Mouse (Mus musculus) cerebellum, adult (tissue): ENCODE data around the gene Prcd.

Source experiments
- ATAC-seq: cut with Nextera tagmentation; 2 replicates; pipeline ENCODE4 v1.9.2; 2017; ENCODE audit warnings: mild to moderate bottlenecking, moderate library complexity, mixed read lengths; ENCODE audit not compliant: insufficient number of reproducible peaks, low FRiP score, low TSS enrichment

The Prcd gene

DNA sequence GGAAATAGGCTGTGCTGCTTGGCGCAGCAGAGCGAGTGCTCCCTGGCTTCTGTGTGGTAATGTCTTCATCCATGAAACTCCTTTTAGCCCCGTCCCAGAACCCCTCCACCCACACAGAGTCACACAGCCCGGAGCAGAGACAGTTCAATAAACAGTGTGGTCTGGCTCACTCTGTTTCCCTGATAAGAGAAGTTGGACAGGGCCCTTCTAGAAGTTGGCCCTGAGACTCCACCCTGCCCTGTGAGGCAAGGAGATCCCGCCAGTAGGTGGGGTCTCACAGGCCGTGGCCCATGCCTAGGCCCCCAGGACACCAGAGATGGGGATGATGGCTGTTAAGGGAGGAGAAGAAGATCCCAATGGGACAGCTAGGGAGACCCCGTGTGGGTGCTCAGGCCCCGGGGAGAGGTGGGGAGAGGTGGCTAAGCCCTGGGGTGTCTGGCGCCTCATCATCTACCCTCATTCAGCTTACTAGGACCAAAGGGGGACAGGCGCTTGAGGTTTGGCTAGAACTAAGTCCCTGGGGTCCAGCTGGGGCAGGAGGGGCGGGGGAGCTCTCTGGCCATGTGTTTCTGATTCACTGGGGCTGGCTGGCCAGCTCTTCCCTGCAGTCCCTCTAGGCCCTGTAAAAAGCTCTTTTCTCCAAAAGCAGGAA lies 5.9 kb upstream of the Prcd start:
- no peak for ATAC-seq

- ATAC-seq: no peak
Measured at GRCm38 (mm10) chr11:116648213-116648921, 5.0 kb upstream of the Prcd start.

DNA sequence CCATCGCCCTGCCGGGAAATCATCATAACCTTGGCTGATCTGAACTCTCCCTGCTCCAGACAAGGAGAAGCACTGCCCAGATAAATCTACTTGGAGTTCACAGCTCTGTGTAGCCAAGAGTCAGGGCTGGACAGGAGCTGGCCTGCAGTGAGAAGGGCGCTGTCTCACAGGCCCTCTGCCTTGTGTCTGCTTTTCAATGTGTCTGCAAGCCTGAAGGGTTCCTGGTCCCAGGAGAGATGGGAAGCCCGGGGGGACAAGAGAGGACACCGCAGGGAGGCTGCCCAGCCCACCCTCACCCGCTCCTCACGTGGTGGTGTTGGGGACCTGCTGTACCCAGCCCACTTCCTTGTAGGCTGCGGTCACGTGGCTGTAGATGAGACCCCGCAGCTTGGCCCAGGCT lies 4.4 kb upstream of the Prcd start:
- ATAC-seq: no peak

DNA sequence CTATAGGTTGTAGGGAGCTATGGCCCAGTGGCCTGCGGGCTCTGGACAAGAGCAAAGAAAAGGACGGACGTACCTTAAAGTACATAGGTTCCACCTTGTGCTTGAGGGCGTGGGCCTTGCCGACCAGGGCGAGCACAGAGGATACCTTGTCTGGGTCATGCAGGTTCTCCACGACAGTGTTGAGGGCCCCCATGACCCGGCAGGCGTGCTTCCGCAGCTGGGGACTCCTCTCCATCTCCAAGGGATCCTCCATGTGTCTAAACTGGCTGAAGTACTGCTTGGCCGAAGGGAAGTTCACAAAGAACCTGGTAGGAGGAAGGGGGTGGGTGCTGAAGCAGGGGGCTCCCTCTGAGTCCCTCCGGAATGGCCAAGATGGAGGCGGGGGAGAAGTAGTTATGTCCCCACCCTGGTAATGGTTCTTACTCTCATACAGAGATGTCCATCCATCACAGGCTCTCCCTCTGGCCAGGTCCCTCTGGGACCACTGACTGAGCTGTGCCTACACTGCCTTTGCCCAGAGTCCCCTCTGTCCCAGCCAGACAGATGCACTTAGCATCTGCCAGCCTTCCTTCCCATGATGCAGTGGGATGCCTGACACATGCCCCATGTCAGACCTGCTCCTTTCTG lies 3.5 kb upstream of the Prcd start:
- no peak for ATAC-seq

GRCm38 (mm10) chr11:116650811-116651210 lies 2.5 kb upstream of the Prcd start:
- no peak for ATAC-seq

GRCm38 (mm10) chr11:116651339-116651738 lies 2.0 kb upstream of the Prcd start:
- ATAC-seq: no peak

DNA sequence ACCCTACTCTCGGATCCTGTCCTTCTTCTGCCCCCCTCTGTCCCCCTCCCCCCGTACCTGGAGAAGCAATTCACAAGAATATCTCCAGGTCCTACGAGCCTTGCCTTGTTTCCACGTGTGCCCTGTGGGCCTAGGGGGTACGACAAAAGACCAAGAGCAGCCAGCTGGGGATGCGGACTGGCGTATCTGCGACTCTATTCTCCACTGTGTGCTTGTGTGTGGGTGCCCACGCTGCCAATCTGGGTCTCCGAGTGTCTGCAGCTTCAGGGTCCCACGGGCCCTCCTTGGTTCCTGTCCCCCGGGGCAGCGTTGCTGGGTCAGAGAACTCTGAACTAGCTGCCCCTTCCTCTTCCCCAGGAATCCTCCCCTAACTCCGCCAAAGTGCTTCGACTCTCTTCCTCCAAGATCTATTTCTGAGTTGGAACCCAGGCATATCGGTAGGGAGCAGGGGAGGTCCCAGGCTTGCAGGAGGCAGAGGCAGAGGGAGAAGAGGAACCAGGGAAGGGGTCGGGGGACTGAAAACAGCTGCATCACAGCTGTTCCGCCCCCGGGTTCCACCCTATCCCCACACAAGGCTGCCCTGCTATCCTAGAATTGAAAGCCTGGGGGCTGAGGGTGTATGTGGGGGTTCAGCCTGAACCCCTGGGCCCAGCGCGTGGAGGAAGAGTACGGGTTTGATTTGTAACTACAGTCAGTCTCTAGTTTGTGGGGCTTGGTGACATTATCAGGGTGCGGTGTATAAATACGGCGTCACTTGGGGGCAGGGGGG lies 820 bp upstream of the Prcd start:
- no peak for ATAC-seq

GRCm38 (mm10) chr11:116653709-116654221 lies 431 bp downstream of the Prcd start:
- ATAC-seq: peak; percentile 11; the same call in 1 of the 2 replicates

DNA sequence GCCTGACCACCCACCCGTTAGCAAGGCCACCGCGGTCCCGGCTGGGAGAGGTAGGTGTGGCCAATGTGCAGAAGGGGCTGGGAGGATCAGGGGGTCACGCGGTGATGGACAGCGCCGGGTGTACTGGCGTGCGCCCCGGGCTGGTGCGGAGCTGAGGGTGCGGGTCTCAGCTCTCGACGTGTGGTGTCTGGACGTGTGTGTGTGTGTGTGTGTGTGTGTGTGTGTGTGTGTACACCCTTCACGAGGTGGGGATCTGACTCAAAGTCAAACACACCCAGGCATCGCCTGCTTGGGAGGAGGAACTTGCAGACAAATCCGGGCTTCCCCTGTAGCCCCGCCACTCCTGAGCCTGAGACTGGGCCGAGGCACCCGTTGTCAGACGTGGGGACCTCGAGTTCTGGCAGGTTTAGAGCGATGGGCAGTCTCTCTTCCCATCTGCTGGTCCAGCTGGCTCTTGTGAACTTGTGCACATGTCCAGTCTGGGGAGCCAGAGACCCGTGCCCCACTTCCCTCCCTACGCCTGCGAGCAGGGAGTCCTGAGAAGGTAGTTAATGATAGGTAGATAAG lies 1.0 kb downstream of the Prcd start, which contains the start of gene Cygb:
Cygb (minus strand) TSS at position 59 of the 567 bp plus-strand sequence.
- ATAC-seq: no peak

GRCm38 (mm10) chr11:116656348-116657191 lies 3.2 kb downstream of the Prcd start:
- no peak for ATAC-seq

DNA sequence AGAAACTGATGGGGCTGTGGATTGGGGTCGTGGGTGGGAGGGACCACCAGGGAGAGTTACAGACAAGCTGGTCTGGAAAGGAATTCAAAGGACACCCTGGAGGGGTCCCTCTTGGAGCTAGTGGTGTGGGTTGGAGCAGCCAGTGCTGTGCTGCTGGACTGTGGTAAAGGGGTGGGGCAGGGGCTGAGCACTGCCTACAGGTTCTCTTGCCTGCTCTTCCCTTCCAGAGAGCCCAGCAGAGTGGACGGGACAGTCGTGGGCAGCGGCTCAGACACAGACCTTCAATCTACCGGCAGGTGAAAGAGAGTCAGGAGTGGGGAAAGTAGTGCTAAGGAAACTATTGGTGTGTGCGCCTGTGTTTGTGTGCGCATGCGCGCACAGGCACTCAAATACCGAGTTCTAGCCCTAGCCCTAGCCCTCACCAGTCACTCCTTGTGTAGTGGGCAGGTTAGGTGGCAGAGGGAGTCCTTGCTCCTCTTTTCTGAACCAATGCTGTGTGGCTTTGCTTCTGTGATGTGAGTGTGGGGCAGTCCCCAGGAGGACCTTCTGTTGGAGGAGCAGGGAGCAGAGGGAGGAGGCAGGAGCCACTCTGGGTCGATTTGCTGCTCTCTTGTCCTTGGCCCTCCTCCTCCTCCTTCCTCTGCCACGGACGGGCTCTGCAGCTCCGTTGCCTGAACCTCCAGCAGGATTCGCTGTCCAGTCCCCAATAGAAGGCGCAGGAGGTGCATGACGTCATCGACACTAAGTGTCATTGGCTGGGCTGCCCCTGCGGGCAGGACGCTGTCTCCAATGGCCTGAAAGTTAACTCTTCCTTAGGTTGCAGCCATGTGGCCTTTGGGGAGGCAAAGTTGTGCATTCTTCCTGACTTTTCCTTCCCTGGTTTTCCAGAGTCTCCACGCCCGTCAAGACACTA lies 4.2 kb downstream of the Prcd start:
- peak; percentile 83 for ATAC-seq

GRCm38 (mm10) chr11:116658238-116658637 lies 4.9 kb downstream of the Prcd start:
- ATAC-seq: no peak

GRCm38 (mm10) chr11:116659027-116659621 lies 5.8 kb downstream of the Prcd start:
- ATAC-seq: no peak

DNA sequence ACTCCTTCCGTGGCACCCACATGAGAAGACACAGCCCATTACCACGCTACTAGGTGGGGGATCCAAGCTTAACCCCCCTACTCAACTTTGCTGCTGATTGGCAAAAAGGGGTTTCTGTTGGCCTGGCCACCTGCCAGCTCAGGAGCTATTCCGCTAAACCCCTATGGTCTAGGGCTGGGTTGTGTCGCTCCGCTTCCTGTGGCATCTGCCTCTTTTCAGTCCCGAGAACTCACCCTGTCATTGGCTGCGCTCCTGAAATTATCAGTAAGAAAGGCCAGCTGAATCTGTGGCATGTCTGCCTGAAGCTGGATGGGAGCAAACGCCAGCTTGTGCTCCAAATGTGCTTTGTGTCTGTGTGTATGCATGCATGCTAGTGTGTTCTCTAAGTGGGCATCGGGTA lies 6.8 kb downstream of the Prcd start:
- ATAC-seq: no peak

- ATAC-seq: no peak
Measured at GRCm38 (mm10) chr11:116661291-116661947, 8.1 kb downstream of the Prcd start.

GRCm38 (mm10) chr11:116661948-116662377 lies 8.6 kb downstream of the Prcd start:
- 0 out of 2 replicates have a peak, but pooled peaks have one; percentile 18 for ATAC-seq

- no peak for ATAC-seq
Measured at GRCm38 (mm10) chr11:116665289-116665688, 12.0 kb downstream of the Prcd start.
